Mouse (Mus musculus): ENCODE measurements around the gene Cers2. TPM values are rescaled to one million over a fixed set of nuclear protein-coding genes. Genes with fewer than 3 reads are reported as not detected.
"Not testable (repeated sequence)": the region's sequence is repeated elsewhere in the genome, so short reads cannot be mapped to it uniquely, and the experiment has no call there.

Cers2 gene
- polyA plus RNA-seq, 1 experiment from 2014 or later = 138 TPM

DNA sequence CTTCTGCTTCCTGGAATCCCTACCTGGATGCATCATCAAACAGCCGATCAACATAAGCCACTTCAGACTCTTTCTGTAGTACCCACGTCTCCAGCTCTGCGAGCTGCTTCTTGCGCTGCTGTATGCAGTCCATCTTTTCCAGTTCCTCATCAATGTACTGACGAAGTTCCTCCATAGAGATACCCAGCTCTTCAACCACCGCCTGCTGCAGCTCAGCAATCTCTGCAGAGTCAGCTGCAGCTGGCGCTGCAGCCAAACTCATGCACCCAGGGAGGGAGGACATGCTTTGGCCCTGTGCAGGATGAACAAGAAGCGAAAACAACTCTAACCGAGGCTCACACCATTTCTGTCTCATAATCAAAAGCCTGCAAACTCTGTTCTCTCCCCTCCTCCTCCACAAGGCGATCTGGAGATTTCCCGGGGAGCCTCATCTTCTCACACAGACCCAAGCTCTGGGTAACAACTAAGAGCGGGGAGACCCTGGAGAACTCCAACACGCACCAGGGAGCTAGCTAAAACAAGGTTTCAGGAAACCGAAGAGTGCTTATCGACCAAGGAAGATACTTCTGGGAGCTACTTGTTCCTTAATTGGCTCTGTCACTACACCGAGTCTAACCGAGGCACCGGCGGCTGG is 41.4 kb downstream of the Cers2 start:
- H3K4me1 ChIP-seq (ENCODE audit: control insufficient read depth, insufficient read depth, low read length); DNase-seq (ENCODE audit: low spot score); H3K36me3 ChIP-seq (ENCODE audit: control insufficient read depth, insufficient read depth, low read length); H3K9me3 ChIP-seq (ENCODE audit: control insufficient read depth, low read length); H3K27me3 ChIP-seq (ENCODE audit: control insufficient read depth, insufficient read depth, low read length); H3K27ac ChIP-seq (replicated peaks; ENCODE audit: low read depth, low read length); H3K9ac ChIP-seq (ENCODE audit: low read length); ATAC-seq (ENCODE audit: insufficient number of reproducible peaks, low FRiP score, low TSS enrichment, low read depth): not testable (repeated sequence)
- Histone ChIP-seq H3K4me2 (ENCODE audit: low read depth, severe bottlenecking) (peak overlapping the region; percentile 41; the same call in 1 of the 2 replicates), H3K4me3 (ENCODE audit: low read depth, low read length) (peak overlapping the region; percentile 51)
- WGBS = 33% methylated on average over 9 of the region's 19 CpGs

- H3K4me1 ChIP-seq (ENCODE audit: control insufficient read depth, insufficient read depth, low read length); H3K36me3 ChIP-seq (ENCODE audit: control insufficient read depth, insufficient read depth, low read length); H3K27ac ChIP-seq (replicated peaks; ENCODE audit: low read depth, low read length); H3K27me3 ChIP-seq (ENCODE audit: control insufficient read depth, insufficient read depth, low read length); H3K9me3 ChIP-seq (ENCODE audit: control insufficient read depth, low read length): not testable (repeated sequence)
- WGBS = under 1% methylated on average over 29 of the region's 57 CpGs
- Histone ChIP-seq H3K4me2 (ENCODE audit: low read depth, severe bottlenecking) (peak within 1 kb of the TSS; percentile 41; the same call in 1 of the 2 replicates), H3K9ac (ENCODE audit: low read length) (peak within 1 kb of the TSS; percentile 67), H3K4me3 (ENCODE audit: low read depth, low read length) (peak within 1 kb of the TSS; percentile 51)
- ATAC-seq (ENCODE audit: insufficient number of reproducible peaks, low FRiP score, low TSS enrichment, low read depth) = peak; percentile 88
- peak; percentile 98 for DNase-seq (ENCODE audit: low spot score)
Observed at GRCm38 (mm10) chr3:95356701-95357449, 42.3 kb downstream of the Cers2 start, which contains the start of gene Setdb1. Gene Setdb1 (minus strand): TSS chr3:95357202.

DNA sequence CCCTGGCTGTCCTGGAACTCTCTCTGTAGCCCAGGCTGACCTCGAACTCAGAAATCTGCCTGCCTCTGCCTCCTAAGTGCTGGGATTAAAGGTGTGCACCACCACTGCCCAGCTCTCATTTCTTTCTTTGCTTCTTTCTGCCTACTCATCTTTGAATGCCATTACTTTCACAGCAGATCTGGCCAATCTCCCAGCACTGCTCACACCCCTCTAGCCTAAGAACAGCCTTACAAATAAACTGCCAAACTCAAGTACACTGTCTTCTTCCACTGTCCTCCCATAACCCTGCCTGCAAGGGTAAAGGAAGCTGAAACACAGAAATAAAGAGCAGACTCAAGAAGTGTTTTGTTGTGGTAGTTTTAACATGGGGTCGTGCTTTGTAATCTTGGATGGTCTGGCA is 43.2 kb downstream of the Cers2 start:
- no peaks in the 10 kb centered on the region for H3K4me1 ChIP-seq (ENCODE audit: control insufficient read depth, insufficient read depth, low read length)
- no peak for ATAC-seq (ENCODE audit: insufficient number of reproducible peaks, low FRiP score, low TSS enrichment, low read depth)
- H3K4me3 ChIP-seq (ENCODE audit: low read depth, low read length) = no peak overlapping the region
- peaks cover 3% of the 10 kb centered on the region; the same call in 1 of the 2 replicates for H3K36me3 ChIP-seq (ENCODE audit: control insufficient read depth, insufficient read depth, low read length)
- H3K9ac ChIP-seq (ENCODE audit: low read length) = no peak overlapping the region
- WGBS = 88% methylated on average over 2 of the region's 2 CpGs
- no peaks in the 10 kb centered on the region for H3K27me3 ChIP-seq (ENCODE audit: control insufficient read depth, insufficient read depth, low read length)
- H3K27ac ChIP-seq (replicated peaks; ENCODE audit: low read depth, low read length) = no peak overlapping the region
- H3K4me2 ChIP-seq (ENCODE audit: low read depth, severe bottlenecking) = no peak overlapping the region
- H3K9me3 ChIP-seq (ENCODE audit: control insufficient read depth, low read length) = no peaks in the 10 kb centered on the region
- DNase-seq (ENCODE audit: low spot score) = no peak

DNA sequence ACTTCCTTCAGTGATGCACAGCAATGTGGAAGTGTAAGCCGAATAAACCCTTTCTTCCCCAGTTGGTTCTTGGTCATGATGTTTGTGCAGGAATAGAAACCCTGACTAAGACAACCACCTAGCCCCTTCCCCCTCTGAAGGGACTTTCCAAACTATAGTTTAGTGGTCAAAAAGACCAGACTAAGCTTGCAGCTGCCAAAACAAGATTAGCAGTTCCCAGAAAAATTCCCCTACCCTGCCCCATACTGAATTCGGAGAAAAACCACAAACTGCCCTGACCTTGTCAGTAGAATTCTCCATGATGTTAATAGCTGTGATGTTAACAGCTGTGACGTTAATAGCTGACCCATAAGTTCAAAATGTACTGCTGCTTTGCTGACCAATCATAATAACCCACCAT is 45.7 kb downstream of the Cers2 start:
- H3K9ac ChIP-seq (ENCODE audit: low read length); H3K4me3 ChIP-seq (ENCODE audit: low read depth, low read length); H3K36me3 ChIP-seq (ENCODE audit: control insufficient read depth, insufficient read depth, low read length); DNase-seq (ENCODE audit: low spot score); H3K4me2 ChIP-seq (ENCODE audit: low read depth, severe bottlenecking); H3K27ac ChIP-seq (replicated peaks; ENCODE audit: low read depth, low read length); H3K27me3 ChIP-seq (ENCODE audit: control insufficient read depth, insufficient read depth, low read length); ATAC-seq (ENCODE audit: insufficient number of reproducible peaks, low FRiP score, low TSS enrichment, low read depth); H3K9me3 ChIP-seq (ENCODE audit: control insufficient read depth, low read length); H3K4me1 ChIP-seq (ENCODE audit: control insufficient read depth, insufficient read depth, low read length): not testable (repeated sequence)
- 75% methylated on average over 3 of the region's 3 CpGs for WGBS

DNA sequence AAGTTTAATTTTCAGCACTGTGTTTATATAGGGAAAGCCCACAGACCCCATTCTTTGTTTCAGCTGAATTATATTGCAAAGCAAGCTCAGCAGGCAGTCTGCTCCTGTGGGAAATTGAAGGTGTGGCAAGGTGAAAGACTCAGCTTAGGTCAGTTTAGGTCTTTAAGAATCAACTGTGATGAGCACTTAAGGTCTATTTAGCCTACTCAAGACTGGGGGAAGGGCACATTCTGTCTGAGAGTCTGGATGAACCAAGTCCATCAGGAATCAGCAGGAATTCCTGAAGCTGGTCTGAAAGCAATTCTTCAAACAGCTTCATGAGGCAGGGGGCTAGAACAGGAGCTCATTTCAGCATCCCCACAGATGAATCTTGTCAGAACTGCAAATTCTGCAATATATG is 55.5 kb downstream of the Cers2 start:
- H3K4me1 ChIP-seq (ENCODE audit: control insufficient read depth, insufficient read depth, low read length) = no peaks in the 10 kb centered on the region
- no peaks in the 10 kb centered on the region for H3K36me3 ChIP-seq (ENCODE audit: control insufficient read depth, insufficient read depth, low read length)
- no peak for DNase-seq (ENCODE audit: low spot score)

More for the DNA sequence above, 55.5 kb downstream of the Cers2 start:
- Histone ChIP-seq H3K4me3 (ENCODE audit: low read depth, low read length) (no peak overlapping the region), H3K27ac (replicated peaks; ENCODE audit: low read depth, low read length) (no peak overlapping the region), H3K9me3 (ENCODE audit: control insufficient read depth, low read length) (no peaks in the 10 kb centered on the region), H3K4me2 (ENCODE audit: low read depth, severe bottlenecking) (no peak overlapping the region), H3K27me3 (ENCODE audit: control insufficient read depth, insufficient read depth, low read length) (no peaks in the 10 kb centered on the region), H3K9ac (ENCODE audit: low read length) (no peak overlapping the region)
- ATAC-seq (ENCODE audit: insufficient number of reproducible peaks, low FRiP score, low TSS enrichment, low read depth) = no peak

Other genes with a start within 250 kb of the Cers2 start
- gene Pip5k1a, start 207.9 kb upstream of the Cers2 start, polyA plus RNA-seq (2014; fragmentation: Nextera tagmentation; extraction: Ambion mirVana) = 15.4 and 17.3 TPM in 2 replicates
- gene Vps72, start 203.8 kb upstream of the Cers2 start, polyA plus RNA-seq (2014; fragmentation: Nextera tagmentation; extraction: Ambion mirVana) = 254 and 281 TPM in 2 replicates
- gene Tmod4, start 190.3 kb upstream of the Cers2 start, polyA plus RNA-seq (2014; fragmentation: Nextera tagmentation; extraction: Ambion mirVana) = 0.72 and 0.88 TPM in 2 replicates
- 67.7 and 76.8 TPM in 2 replicates for gene Scnm1, start 180.8 kb upstream of the Cers2 start, polyA plus RNA-seq (2014; fragmentation: Nextera tagmentation; extraction: Ambion mirVana)
- gene Lysmd1, start 180.7 kb upstream of the Cers2 start, polyA plus RNA-seq (2014; fragmentation: Nextera tagmentation; extraction: Ambion mirVana) = 12.8 and 13.3 TPM in 2 replicates
- gene Tnfaip8l2, start 172.4 kb upstream of the Cers2 start, polyA plus RNA-seq (2014; fragmentation: Nextera tagmentation; extraction: Ambion mirVana) = 1.6 TPM in 2 replicates
- 12.8 and 15.2 TPM in 2 replicates for gene Sema6c, start 154.3 kb upstream of the Cers2 start, polyA plus RNA-seq (2014; fragmentation: Nextera tagmentation; extraction: Ambion mirVana)
- 8.7 and 8.9 TPM in 2 replicates for gene Gabpb2, start 96.9 kb upstream of the Cers2 start, polyA plus RNA-seq (2014; fragmentation: Nextera tagmentation; extraction: Ambion mirVana)
- 80.1 and 89.6 TPM in 2 replicates for gene Cdc42se1, start 86.1 kb upstream of the Cers2 start, polyA plus RNA-seq (2014; fragmentation: Nextera tagmentation; extraction: Ambion mirVana)
- gene Mllt11, start 82.6 kb upstream of the Cers2 start, polyA plus RNA-seq (2014; fragmentation: Nextera tagmentation; extraction: Ambion mirVana) = 14.8 and 18.2 TPM in 2 replicates
- gene Gm128, start 73.2 kb upstream of the Cers2 start, polyA plus RNA-seq (2014; fragmentation: Nextera tagmentation; extraction: Ambion mirVana) = 0.53 and 0.82 TPM in 2 replicates
- gene Bnipl, start 63.6 kb upstream of the Cers2 start, polyA plus RNA-seq (2014; fragmentation: Nextera tagmentation; extraction: Ambion mirVana) = 1.1 and 1.6 TPM in 2 replicates
- gene Mindy1, start 33.4 kb upstream of the Cers2 start, polyA plus RNA-seq (2014; fragmentation: Nextera tagmentation; extraction: Ambion mirVana) = 34.9 and 35.4 TPM in 2 replicates
- gene Prune1, start 32.7 kb upstream of the Cers2 start, polyA plus RNA-seq (2014; fragmentation: Nextera tagmentation; extraction: Ambion mirVana) = 26.8 and 27.6 TPM in 2 replicates
- 1.6 and 1.8 TPM in 2 replicates for gene Anxa9, start 7.6 kb upstream of the Cers2 start, polyA plus RNA-seq (2014; fragmentation: Nextera tagmentation; extraction: Ambion mirVana)
- 62.3 and 67.8 TPM in 2 replicates for gene Setdb1, start 42.4 kb downstream of the Cers2 start, polyA plus RNA-seq (2014; fragmentation: Nextera tagmentation; extraction: Ambion mirVana)
- 0.27 TPM in 1 of 2 replicates, not detected in the other for gene 4930558C23Rik, start 88.0 kb downstream of the Cers2 start, polyA plus RNA-seq (2014; fragmentation: Nextera tagmentation; extraction: Ambion mirVana)
- 32.0 and 37.1 TPM in 2 replicates for gene Arnt, start 119.6 kb downstream of the Cers2 start, polyA plus RNA-seq (2014; fragmentation: Nextera tagmentation; extraction: Ambion mirVana)
- 4.2 and 4.9 TPM in 2 replicates for gene Ctsk, start 184.5 kb downstream of the Cers2 start, polyA plus RNA-seq (2014; fragmentation: Nextera tagmentation; extraction: Ambion mirVana)
- gene Ctss, start 212.0 kb downstream of the Cers2 start, polyA plus RNA-seq (2014; fragmentation: Nextera tagmentation; extraction: Ambion mirVana) = 5.0 and 5.6 TPM in 2 replicates
- gene Hormad1, start 244.9 kb downstream of the Cers2 start, polyA plus RNA-seq (2014; fragmentation: Nextera tagmentation; extraction: Ambion mirVana) = not detected in 2 replicates

Measured in limb, embryonic 11.5 days (tissue).